Mouse (Mus musculus) embryonic facial prominence, embryonic 13.5 days (tissue): Measurements from ENCODE around the gene Gm5751. TPM values are rescaled to one million over a fixed set of nuclear protein-coding genes. Genes with fewer than 3 reads are reported as not detected.
"Not testable (repeated sequence)": the region's sequence is repeated elsewhere in the genome, so short reads cannot be mapped to it uniquely, and the experiment has no call there.

Experiments
- ATAC-seq: fragments of 200-750 bp; cut with Nextera tagmentation; 2 replicates; pipeline ENCODE4 v1.8.0; 2017; ENCODE audit warnings: low read depth; ENCODE audit not compliant: insufficient number of reproducible peaks, insufficient read depth, low FRiP score, low TSS enrichment
- H3K27ac ChIP-seq: fragments of 300-500 bp; sonication (generic); 2 replicates; pipeline ENCODE4 v1.5.1; 2015; ENCODE audit warnings: moderate library complexity, mild to moderate bottlenecking, inconsistent platforms
- H3K27me3 ChIP-seq: fragments of 300-500 bp; sonication (generic); 2 replicates; pipeline ENCODE4 v1.6.1; 2015; ENCODE audit warnings: mild to moderate bottlenecking, inconsistent platforms
- H3K36me3 ChIP-seq: fragments of 300-500 bp; sonication (generic); 2 replicates; pipeline ENCODE4 v1.6.1; 2015; ENCODE audit warnings: mild to moderate bottlenecking, inconsistent platforms
- H3K4me1 ChIP-seq: fragments of 300-500 bp; sonication (generic); 2 replicates; pipeline ENCODE4 v1.6.1; 2015; ENCODE audit warnings: inconsistent platforms
- H3K4me2 ChIP-seq: fragments of 300-500 bp; sonication (generic); 2 replicates; pipeline ENCODE4 v1.6.1; 2015; ENCODE audit warnings: moderate library complexity, mild to moderate bottlenecking, inconsistent platforms
- H3K4me3 ChIP-seq: fragments of 300-500 bp; sonication (generic); 2 replicates; pipeline ENCODE4 v1.5.1; 2015; ENCODE audit warnings: mild to moderate bottlenecking, inconsistent platforms
- H3K9ac ChIP-seq: fragments of 300-500 bp; sonication (generic); 2 replicates; pipeline ENCODE4 v1.6.1; 2015; ENCODE audit warnings: mild to moderate bottlenecking, inconsistent platforms
- H3K9me3 ChIP-seq: fragments of 300-500 bp; sonication (generic); 2 replicates; pipeline ENCODE4 v1.6.1; 2016; ENCODE audit warnings: inconsistent platforms
- WGBS: fragments of 180-500 bp; shearing (Covaris S2); methylation state at CpG from one replicate; pipeline ENCODE4 v1.1.7; 2015; ENCODE audit warnings: mixed read lengths; 5-methylcytosine and 5-hydroxymethylcytosine counted together
- polyA plus RNA-seq: library from polyadenylated mRNA; unstranded; fragments of >200 nt; fragmentation: Nextera tagmentation; extraction: Ambion mirVana; gene quantifications from 2 replicates; pipeline ENCODE4 v1.2.1, GENCODE M21; 2015

Gm5751 gene
- polyA plus RNA-seq, result not detected in 2 replicates

- 91% methylated on average over 3 of the region's 4 CpGs for WGBS
Measured at GRCm38 (mm10) chrX:8873953-8874352, at the start of gene Gm5751. Gm5751 (plus strand) TSS chrX:8874253.

GRCm38 (mm10) chrX:8832043-8832442 is 42.0 kb upstream of the Gm5751 start:
- Histone ChIP-seq H3K27me3 (no peaks in the 10 kb centered on the region), H3K4me2 (no peak overlapping the region), H3K36me3 (no peaks in the 10 kb centered on the region), H3K9me3 (no peaks in the 10 kb centered on the region), H3K4me3 (no peak overlapping the region), H3K9ac (no peak overlapping the region), H3K27ac (no peak overlapping the region), H3K4me1 (no peaks in the 10 kb centered on the region)
- ATAC-seq, result no peak

More at GRCm38 (mm10) chrX:8873953-8874352, at the start of gene Gm5751:
- not testable (repeated sequence) for H3K4me2 ChIP-seq, H3K9me3 ChIP-seq, H3K27me3 ChIP-seq, H3K27ac ChIP-seq, H3K4me3 ChIP-seq, H3K9ac ChIP-seq, H3K4me1 ChIP-seq, ATAC-seq, H3K36me3 ChIP-seq

- Histone ChIP-seq H3K27me3 (no peaks in the 10 kb centered on the region), H3K4me2 (no peak within 1 kb of the TSS), H3K4me1 (no peaks in the 10 kb centered on the region), H3K27ac (no peak within 1 kb of the TSS), H3K36me3 (no peaks in the 10 kb centered on the region), H3K4me3 (no peak within 1 kb of the TSS), H3K9ac (no peak within 1 kb of the TSS), H3K9me3 (no peaks in the 10 kb centered on the region)
- ATAC-seq, result no peak
- 73% methylated on average over 1 of the region's 1 CpGs for WGBS
Measured at GRCm38 (mm10) chrX:8843694-8844093, 30.4 kb upstream of the Gm5751 start, which contains the start of gene Gm6592. Gm6592 (plus strand) TSS chrX:8843994.

DNA sequence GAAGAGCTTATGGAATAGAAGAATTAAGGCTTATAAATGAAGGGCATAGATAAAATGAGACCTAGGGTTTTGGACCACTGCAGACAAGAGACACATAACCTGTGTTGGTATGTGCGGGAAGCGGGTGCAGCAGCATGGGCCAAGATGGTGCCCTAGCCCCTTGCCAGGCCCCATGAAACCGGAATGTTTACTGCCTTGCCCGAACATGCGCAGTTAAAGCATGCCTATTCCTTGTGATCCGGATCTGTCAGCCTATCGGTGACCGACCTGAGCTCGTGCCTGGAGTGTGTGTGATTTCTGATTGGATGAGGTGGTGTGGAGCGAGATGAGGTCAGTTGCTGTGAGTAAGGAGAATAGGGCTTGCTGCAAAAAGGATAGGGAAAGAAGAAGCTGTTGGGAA is 21.6 kb upstream of the Gm5751 start:
- H3K27me3 ChIP-seq, result no peaks in the 10 kb centered on the region
- H3K9me3 ChIP-seq, result no peaks in the 10 kb centered on the region
- no peak for ATAC-seq
- H3K36me3 ChIP-seq, result no peaks in the 10 kb centered on the region
- H3K4me2 ChIP-seq, result no peak overlapping the region
- 90% methylated on average over 10 of the region's 10 CpGs for WGBS
- H3K27ac ChIP-seq, result no peak overlapping the region
- H3K9ac ChIP-seq, result no peak overlapping the region
- H3K4me1 ChIP-seq, result no peaks in the 10 kb centered on the region
- H3K4me3 ChIP-seq, result no peak overlapping the region

GRCm38 (mm10) chrX:8864331-8864730 is 9.7 kb upstream of the Gm5751 start:
- WGBS, result 2% methylated on average over 3 of the region's 3 CpGs
- not testable (repeated sequence) for H3K4me1 ChIP-seq, H3K36me3 ChIP-seq, H3K4me2 ChIP-seq, H3K4me3 ChIP-seq, H3K9me3 ChIP-seq, H3K9ac ChIP-seq, ATAC-seq, H3K27me3 ChIP-seq, H3K27ac ChIP-seq

GRCm38 (mm10) chrX:8884336-8884735 is 10.3 kb downstream of the Gm5751 start:
- Histone ChIP-seq H3K9me3 (no peaks in the 10 kb centered on the region), H3K27me3 (no peaks in the 10 kb centered on the region), H3K9ac (no peak overlapping the region), H3K4me3 (no peak overlapping the region), H3K4me1 (no peaks in the 10 kb centered on the region), H3K4me2 (no peak overlapping the region), H3K27ac (no peak overlapping the region), H3K36me3 (peaks cover 5% of the 10 kb centered on the region; the same call in 1 of the 2 replicates)
- WGBS, result 51% methylated on average over 4 of the region's 4 CpGs
- ATAC-seq, result no peak

- no peaks in the 10 kb centered on the region for H3K9me3 ChIP-seq
- H3K4me2 ChIP-seq, result peak overlapping the region; percentile 68
- no peaks in the 10 kb centered on the region for H3K27me3 ChIP-seq
- WGBS, result 33% methylated on average over 5 of the region's 9 CpGs
- H3K9ac ChIP-seq, result peak overlapping the region; percentile 81
- no peak overlapping the region for H3K27ac ChIP-seq
- ATAC-seq, result no peak
- peak overlapping the region; percentile 57 for H3K4me3 ChIP-seq
- peaks cover 5% of the 10 kb centered on the region; the same call in 1 of the 2 replicates for H3K36me3 ChIP-seq
- no peaks in the 10 kb centered on the region for H3K4me1 ChIP-seq
Measured at GRCm38 (mm10) chrX:8891975-8892342, 17.9 kb downstream of the Gm5751 start.

- Histone ChIP-seq H3K27ac (peak within 1 kb of the TSS; percentile 81), H3K4me1 (no peaks in the 10 kb centered on the region), H3K36me3 (peaks cover 5% of the 10 kb centered on the region; the same call in 1 of the 2 replicates), H3K9me3 (no peaks in the 10 kb centered on the region), H3K4me2 (peak within 1 kb of the TSS; percentile 68), H3K4me3 (peak within 1 kb of the TSS; percentile 57), H3K9ac (peak within 1 kb of the TSS; percentile 81), H3K27me3 (no peaks in the 10 kb centered on the region)
- peak; percentile 87 for ATAC-seq
- WGBS, result 20% methylated on average over 75 of the region's 95 CpGs
Measured at GRCm38 (mm10) chrX:8892343-8893155, 18.5 kb downstream of the Gm5751 start, which contains the start of gene B630019K06Rik. B630019K06Rik (plus strand) TSS chrX:8892382.

GRCm38 (mm10) chrX:8893182-8893651 is 19.2 kb downstream of the Gm5751 start:
- Histone ChIP-seq H3K4me3 (peak overlapping the region; percentile 57), H3K27ac (peak overlapping the region; percentile 81), H3K27me3 (no peaks in the 10 kb centered on the region), H3K36me3 (0 out of 2 replicates have a peak, but pooled peaks cover under 1% of the 10 kb centered on the region), H3K4me1 (no peaks in the 10 kb centered on the region), H3K4me2 (peak overlapping the region; percentile 68), H3K9ac (peak overlapping the region; percentile 81), H3K9me3 (no peaks in the 10 kb centered on the region)
- peak; percentile 34; the same call in 1 of the 2 replicates for ATAC-seq
- WGBS, result 12% methylated on average over 22 of the region's 42 CpGs

DNA sequence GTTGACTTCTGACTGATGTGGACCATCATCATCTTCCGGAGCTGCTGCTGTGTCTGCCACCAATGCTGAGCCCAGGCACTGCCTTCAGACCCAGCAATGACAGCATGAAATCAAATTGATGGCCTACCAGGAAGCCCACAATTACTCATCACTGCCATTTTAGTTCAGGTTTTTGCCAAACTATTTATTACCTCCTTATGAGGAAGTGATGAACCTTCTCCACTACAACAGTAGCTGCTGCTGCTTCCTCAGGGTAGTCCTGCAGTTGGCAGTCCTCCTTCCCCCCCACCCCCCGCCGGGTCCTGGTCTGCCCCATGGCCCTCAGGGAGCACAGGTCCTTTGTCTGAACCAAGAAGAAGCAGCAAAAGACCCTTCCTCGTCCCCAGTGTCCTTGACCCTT is 26.8 kb downstream of the Gm5751 start:
- H3K27ac ChIP-seq, result no peak overlapping the region

DNA sequence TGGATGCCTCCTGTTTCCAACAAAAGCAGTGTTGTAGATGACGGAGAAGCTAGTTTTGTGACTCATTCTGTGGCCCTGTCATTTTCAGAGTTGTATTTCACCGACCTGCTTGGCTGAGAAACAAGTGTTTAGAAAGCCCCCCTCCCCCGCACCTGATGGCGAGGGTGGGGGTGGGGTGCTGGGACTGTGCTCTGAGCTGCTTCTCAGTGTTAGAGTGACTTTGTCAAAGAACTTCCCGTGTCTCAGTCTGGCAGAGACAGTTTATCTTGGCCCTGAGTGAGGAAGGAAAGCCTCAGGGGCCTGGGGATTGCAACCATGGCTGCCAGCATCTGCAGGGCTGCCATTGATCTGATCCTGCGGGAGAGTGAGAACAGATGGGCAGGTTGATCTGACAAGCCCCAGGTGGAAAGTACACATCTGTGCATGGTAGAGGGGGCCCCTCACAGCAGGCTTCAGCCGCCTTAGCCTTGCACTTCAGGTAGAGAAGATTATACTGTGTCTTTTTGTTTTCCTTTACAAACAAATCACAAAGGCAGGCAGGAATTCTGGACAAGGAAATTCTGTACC is 27.9 kb downstream of the Gm5751 start:
- H3K36me3 ChIP-seq, result no peaks in the 10 kb centered on the region
- 35% methylated on average over 7 of the region's 7 CpGs for WGBS
- no peak overlapping the region for H3K9ac ChIP-seq
- no peaks in the 10 kb centered on the region for H3K4me1 ChIP-seq
- H3K27ac ChIP-seq, result no peak overlapping the region
- no peak overlapping the region for H3K4me3 ChIP-seq
- H3K9me3 ChIP-seq, result no peaks in the 10 kb centered on the region
- ATAC-seq, result no peak
- H3K27me3 ChIP-seq, result no peaks in the 10 kb centered on the region
- no peak overlapping the region for H3K4me2 ChIP-seq

More for the DNA sequence above, 26.8 kb downstream of the Gm5751 start:
- Histone ChIP-seq H3K4me2 (no peak overlapping the region), H3K27me3 (no peaks in the 10 kb centered on the region), H3K9ac (no peak overlapping the region), H3K36me3 (no peaks in the 10 kb centered on the region), H3K9me3 (no peaks in the 10 kb centered on the region), H3K4me3 (no peak overlapping the region), H3K4me1 (no peaks in the 10 kb centered on the region)
- ATAC-seq, result no peak
- 67% methylated on average over 4 of the region's 4 CpGs for WGBS

GRCm38 (mm10) chrX:8921080-8921479 is 47.0 kb downstream of the Gm5751 start:
- no peak for ATAC-seq
- WGBS, result 66% methylated on average over 4 of the region's 4 CpGs
- H3K36me3 ChIP-seq, result no peaks in the 10 kb centered on the region
- no peak overlapping the region for H3K4me3 ChIP-seq
- H3K27ac ChIP-seq, result no peak overlapping the region
- H3K9ac ChIP-seq, result no peak overlapping the region
- no peaks in the 10 kb centered on the region for H3K4me1 ChIP-seq
- H3K9me3 ChIP-seq, result no peaks in the 10 kb centered on the region
- H3K4me2 ChIP-seq, result no peak overlapping the region
- no peaks in the 10 kb centered on the region for H3K27me3 ChIP-seq
